Mouse (Mus musculus) CH12.LX (cell line): ENCODE measurements around the gene Lamtor3.

Experiments used
- CTCF ChIP-seq, 2 experiments: IDR thresholded peaks in 1 of 2; conservative IDR thresholded peaks in 1 of 2; 2 replicates each; pipeline ENCODE4 v1.5.1; 2011 to 2012; ENCODE audit warnings: low read depth in 2 of 2, low read length in 2 of 2, improper control_type of control experiment in 1 of 2, inconsistent platforms in 1 of 2, mild to moderate bottlenecking in 1 of 2, moderate library complexity in 1 of 2
- JUND ChIP-seq: conservative IDR thresholded peaks from 2 replicates; pipeline ENCODE4 v1.6.1; 2011; ENCODE audit warnings: low read depth, low read length, improper control_type of control experiment
- MAFK ChIP-seq: IDR thresholded peaks from 2 replicates; pipeline ENCODE4 v1.6.1; 2011; ENCODE audit warnings: low read length, improper control_type of control experiment; ENCODE audit not compliant: insufficient replicate concordance
- MAX ChIP-seq: IDR thresholded peaks from 2 replicates; pipeline ENCODE4 v1.6.1; 2011; ENCODE audit warnings: low read length, improper control_type of control experiment
- MXI1 ChIP-seq: IDR thresholded peaks from 2 replicates; pipeline ENCODE4 v1.6.1; 2011; ENCODE audit warnings: mild to moderate bottlenecking, low read depth, low read length, improper control_type of control experiment
- POLR2A ChIP-seq: IDR thresholded peaks from 2 replicates; pipeline ENCODE4 v1.6.1; 2011; ENCODE audit warnings: low read depth, mild to moderate bottlenecking, improper control_type of control experiment, low read length
- RAD21 ChIP-seq: IDR thresholded peaks from 2 replicates; pipeline ENCODE4 v1.6.1; 2011; ENCODE audit warnings: low read depth, mild to moderate bottlenecking, low read length, improper control_type of control experiment, moderate library complexity

- no peak for TF ChIP-seq MAX
- no peak for TF ChIP-seq JUND
- no peak for TF ChIP-seq MXI1
- no peak for TF ChIP-seq CTCF (conservative IDR thresholded peaks at IDR 0.05 in 1 of 2, IDR thresholded peaks at IDR 0.05 in 1 of 2; ENCODE audit: low read depth in 2 of 2, low read length in 2 of 2)
- TF ChIP-seq POLR2A: no peak
- TF ChIP-seq RAD21: no peak
- no peak for TF ChIP-seq MAFK
Observed at GRCm38 (mm10) chr3:137932748-137933147, 14.4 kb downstream of the Lamtor3 start.
